Mouse (Mus musculus): Measurements from ENCODE around the gene Creb3l2. TPM values are rescaled to one million over a fixed set of nuclear protein-coding genes. Genes with fewer than 3 reads are reported as not detected.
"Not testable (repeated sequence)": the region's sequence is repeated elsewhere in the genome, so short reads cannot be mapped to it uniquely, and the experiment has no call there.

Gene Creb3l2
- total RNA-seq (2014; fragmentation: Nextera tagmentation) (15.3 and 18.3 TPM in 2 replicates), total RNA-seq (2017) (3.4 and 7.3 TPM in 2 replicates)

DNA sequence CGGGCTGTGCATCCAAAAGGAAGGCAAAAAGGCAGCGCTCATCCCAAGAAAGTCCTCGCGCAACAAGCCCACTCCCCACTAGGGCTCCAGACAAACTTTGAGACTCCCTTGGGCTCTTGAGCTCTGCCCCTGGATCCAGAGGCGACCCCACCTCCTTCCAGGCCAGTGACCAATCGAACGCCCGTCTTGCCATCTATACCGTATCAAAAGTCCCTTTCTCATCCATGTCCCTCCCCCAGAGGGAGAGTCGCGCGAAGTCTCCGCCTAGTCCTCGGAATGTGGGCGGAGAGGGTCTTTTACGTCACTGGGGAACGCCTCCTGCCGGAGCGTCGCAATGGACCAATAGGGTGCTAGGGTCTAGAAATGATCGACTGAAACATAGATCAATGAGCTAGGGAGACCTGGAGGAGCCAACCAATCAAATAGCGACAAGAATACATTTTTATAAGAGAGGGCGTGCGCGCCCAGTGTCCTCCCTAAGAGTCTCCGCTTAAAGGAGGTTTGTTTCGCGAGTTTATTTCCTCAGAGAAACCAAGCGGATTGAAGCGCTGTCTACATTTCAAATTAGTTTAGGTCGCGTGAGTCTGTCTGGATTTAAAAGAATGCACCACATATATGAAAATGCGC is at the start of gene Creb3l2:
TSS of gene Creb3l2 (minus strand) at position 106 of the 627 bp plus-strand sequence.
- peak; percentile 97 for ATAC-seq (replicated peaks; ENCODE audit: low FRiP score, low TSS enrichment, poor library complexity, severe bottlenecking)

DNA sequence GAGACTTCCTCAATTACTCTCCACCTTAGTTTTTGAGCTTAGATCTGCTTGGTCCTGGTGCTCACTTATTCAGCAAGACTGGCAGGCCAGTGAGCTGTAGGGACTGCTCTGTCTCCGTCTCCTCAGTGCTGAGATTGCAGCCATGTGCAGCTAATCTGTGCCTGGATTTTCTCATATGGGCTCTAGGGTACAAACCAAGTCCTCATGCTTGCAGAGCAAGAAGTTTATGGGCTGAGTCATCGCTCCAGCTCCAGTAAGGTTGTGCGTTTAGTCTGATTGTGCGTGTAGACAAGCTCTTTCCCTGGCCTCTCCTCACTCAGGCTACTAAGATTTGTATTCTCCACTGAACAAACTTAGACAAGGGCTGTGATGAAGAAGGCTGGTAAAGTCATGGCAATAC is 44.6 kb upstream of the Creb3l2 start:
- ATAC-seq (replicated peaks; ENCODE audit: low FRiP score, low TSS enrichment, poor library complexity, severe bottlenecking) = no peak

DNA sequence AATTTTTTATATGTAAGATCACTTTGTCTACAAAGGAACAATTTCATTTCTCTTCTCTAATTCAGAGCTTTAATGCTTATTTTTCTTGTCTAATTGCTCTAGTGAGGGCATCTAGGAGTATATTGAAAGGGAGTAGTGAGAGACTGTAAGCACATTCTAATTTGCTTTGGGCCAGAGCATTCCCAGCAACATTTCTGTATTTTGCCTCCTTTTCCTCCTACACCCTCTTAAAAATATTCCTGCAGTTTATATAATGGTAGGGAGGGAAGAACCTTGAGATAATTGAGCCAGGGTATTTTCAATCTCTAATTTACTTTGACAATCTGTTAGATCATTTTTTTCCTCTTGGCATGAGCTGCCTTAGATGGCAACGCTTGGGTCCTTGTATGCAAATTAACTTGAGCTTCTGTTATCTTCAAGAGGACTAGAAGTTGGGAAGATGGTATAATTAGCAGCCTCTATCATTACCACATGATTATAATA is 42.7 kb upstream of the Creb3l2 start:
- no peak for ATAC-seq (replicated peaks; ENCODE audit: low FRiP score, low TSS enrichment, poor library complexity, severe bottlenecking)

DNA sequence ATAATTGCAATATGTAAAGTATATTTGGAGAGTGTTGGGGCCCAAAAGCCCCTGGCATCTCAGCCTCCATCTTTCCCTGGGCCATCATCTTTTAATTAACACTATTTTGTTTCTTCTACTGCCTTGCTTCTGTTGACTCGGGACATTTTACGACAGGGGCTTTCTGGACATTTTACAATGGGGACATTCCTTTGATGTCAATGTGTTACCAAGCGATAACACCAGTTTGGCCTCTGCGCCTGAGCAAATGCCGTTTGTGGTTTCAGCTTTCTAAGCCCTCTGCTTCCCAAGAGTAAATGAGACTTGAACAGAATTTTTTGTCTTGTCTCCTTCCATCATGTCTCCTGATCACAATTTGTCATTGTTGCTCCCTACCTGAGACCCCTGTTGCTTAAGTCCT is 41.3 kb upstream of the Creb3l2 start:
- ATAC-seq (replicated peaks; ENCODE audit: low FRiP score, low TSS enrichment, poor library complexity, severe bottlenecking) = no peak

DNA sequence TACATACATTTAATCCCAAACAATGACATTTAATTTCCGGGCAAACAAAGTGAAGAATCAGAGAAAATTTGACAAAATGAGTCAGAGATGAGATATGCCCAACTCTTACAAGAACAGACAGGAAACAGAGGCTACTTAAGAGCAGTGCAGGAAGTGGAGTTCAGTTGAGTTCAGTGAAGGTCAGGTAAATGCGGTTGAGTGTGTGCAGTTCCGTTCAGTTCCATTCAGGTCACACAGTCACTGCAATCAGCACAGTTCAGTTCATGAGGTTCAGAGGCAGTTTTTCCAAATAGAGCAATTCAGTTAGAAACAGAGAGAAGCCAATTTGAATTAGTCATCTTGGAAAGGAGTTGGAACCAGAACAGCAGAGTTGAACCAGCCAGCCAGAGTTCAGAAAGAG is 39.2 kb upstream of the Creb3l2 start:
- no peak for ATAC-seq (replicated peaks; ENCODE audit: low FRiP score, low TSS enrichment, poor library complexity, severe bottlenecking)

DNA sequence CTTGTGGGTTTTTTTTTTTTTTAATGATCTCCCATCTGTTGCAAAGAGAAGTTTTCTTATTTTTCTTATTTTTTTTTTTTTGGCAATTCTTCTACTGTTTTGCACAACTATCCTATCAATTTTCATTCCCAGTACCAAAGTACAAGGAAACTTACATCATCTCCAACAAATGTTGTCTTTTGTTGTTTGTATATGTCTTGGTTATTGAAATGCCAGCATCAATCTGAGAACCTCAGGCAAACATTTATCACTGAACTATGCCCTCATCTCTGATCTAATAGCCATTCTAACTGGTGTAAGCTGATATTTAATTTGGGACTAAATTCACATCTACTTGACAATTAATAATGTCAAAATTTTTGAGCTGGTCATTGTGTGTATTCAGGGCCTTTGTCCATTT is 38.1 kb upstream of the Creb3l2 start:
- ATAC-seq (replicated peaks; ENCODE audit: low FRiP score, low TSS enrichment, poor library complexity, severe bottlenecking) = no peak

DNA sequence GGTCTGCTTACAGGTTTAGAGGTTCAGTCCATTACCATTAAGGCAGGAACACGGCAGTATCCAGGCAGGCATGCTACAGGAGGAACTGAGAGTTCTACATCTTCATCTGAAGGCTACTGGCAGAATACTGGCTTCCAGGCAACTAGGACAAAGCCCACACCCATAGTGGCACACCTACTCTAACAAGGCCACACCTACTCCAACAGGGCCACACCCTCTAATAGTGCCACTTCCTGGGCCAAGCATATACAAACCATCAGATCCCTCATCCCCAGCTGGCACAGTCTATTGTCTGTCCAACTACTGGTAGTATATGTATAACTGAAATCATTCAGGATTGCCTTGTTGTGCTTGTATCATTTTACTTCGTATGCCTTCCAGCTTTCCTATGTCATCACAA is 36.5 kb upstream of the Creb3l2 start:
- no peak for ATAC-seq (replicated peaks; ENCODE audit: low FRiP score, low TSS enrichment, poor library complexity, severe bottlenecking)

DNA sequence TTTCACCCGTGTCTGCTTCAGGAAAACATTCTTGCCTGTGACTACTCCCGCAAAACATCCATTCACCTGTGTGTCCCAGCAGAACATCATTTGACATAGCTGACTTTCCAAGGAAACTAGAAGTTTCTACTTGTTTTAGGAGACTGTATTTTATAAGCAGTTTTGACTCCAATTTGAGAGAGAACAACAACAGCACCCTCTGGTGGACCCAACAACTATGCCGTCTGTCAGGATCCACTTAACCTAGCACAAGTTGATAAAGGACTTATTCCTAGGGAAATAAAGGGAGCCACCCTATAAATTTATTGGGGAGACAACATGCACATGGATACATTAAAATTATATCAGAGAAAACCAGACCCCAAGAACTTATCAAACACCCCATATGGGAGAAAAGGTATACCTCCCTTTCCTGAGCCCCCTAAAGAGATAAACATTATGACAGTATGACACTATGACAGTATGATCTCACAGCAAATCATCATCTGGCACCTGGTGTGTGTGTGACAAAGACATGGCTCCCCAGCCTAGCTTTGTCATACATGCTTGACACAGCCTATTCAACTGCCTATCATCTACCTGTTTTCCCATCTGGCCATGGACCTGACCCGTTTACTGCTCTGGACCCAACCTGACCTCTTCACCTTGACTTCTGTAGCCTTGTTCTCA is 31.9 kb upstream of the Creb3l2 start:
- ATAC-seq (replicated peaks; ENCODE audit: low FRiP score, low TSS enrichment, poor library complexity, severe bottlenecking) = peak; percentile 63

DNA sequence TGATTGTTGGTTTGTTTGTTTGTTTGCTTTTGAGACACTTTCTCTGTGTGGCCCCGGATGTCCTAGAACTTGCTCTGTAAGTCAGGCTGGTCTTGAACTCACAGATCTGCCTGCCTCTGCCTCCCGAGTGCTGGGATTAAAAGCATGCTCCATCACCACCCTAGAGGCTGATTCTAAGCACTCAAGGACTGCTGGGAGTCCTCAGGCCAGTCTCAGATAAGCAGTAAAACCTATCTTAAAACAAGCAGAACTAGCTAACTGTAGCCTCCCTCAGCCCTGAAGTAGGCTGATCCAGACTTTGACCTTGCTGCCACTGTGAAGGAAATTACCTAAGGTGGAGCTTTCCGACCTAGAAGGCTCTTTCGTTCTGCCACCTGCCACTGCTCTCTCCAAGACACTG is 28.3 kb upstream of the Creb3l2 start:
- no peak for ATAC-seq (replicated peaks; ENCODE audit: low FRiP score, low TSS enrichment, poor library complexity, severe bottlenecking)

DNA sequence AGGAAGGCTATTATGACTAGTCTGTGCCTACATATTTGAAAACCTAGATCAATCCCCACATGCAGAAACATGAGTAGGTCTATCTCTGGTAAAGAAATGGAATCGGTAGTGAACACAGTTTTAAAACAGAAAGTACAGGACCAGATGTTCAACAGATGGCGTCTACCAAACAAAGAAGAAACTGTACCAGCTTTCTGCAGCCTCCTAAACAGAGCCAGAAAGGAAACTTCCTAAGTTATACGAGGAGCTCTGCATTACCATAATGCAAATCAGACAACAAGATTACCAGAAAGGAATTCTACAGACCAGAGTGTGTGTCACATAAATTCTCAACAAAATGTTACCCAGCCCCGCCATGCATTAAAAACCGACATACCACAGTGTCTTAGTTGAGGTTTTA is 23.9 kb upstream of the Creb3l2 start:
- no peak for ATAC-seq (replicated peaks; ENCODE audit: low FRiP score, low TSS enrichment, poor library complexity, severe bottlenecking)

DNA sequence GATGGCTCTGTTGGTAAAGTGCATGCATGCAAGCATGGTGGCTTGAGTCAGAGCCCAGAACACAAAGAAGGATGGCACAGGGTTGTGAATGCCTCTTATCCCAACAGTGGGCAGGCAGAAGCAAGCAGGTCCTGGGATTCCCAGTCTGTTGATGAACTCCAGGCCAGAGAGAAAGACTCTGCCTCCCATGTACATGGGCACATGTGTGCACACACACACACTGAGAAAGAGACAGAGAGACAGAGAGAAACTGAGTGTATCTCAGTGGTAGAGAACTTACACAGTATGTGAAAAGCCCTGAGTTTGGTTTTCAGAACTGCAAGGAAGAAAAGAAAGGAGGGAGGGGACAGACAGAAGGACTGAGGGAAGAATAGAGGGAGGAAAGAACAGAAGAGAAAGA is 23.4 kb upstream of the Creb3l2 start:
- no peak for ATAC-seq (replicated peaks; ENCODE audit: low FRiP score, low TSS enrichment, poor library complexity, severe bottlenecking)

DNA sequence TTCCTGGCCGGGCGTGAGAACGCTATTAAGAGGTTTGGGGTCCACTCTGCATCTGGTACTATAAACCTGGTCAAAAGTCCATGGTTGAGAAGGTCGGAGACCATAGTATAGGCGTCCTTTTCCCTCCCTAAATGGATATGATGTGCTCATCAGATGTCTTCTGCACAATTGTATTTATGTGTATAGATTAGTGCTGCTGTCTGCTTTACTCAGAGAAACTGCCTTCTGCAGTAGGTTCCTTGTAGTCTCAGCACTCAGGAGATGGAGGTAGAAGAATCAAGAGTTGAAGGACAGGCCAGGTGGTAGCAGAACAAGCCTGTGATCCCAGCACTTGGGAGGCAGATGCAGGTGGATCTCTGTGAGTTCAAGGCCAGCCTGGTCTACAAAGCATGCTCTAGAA is 22.6 kb upstream of the Creb3l2 start:
- peak; percentile 60; the same call in 1 of the 2 replicates for ATAC-seq (replicated peaks; ENCODE audit: low FRiP score, low TSS enrichment, poor library complexity, severe bottlenecking)

DNA sequence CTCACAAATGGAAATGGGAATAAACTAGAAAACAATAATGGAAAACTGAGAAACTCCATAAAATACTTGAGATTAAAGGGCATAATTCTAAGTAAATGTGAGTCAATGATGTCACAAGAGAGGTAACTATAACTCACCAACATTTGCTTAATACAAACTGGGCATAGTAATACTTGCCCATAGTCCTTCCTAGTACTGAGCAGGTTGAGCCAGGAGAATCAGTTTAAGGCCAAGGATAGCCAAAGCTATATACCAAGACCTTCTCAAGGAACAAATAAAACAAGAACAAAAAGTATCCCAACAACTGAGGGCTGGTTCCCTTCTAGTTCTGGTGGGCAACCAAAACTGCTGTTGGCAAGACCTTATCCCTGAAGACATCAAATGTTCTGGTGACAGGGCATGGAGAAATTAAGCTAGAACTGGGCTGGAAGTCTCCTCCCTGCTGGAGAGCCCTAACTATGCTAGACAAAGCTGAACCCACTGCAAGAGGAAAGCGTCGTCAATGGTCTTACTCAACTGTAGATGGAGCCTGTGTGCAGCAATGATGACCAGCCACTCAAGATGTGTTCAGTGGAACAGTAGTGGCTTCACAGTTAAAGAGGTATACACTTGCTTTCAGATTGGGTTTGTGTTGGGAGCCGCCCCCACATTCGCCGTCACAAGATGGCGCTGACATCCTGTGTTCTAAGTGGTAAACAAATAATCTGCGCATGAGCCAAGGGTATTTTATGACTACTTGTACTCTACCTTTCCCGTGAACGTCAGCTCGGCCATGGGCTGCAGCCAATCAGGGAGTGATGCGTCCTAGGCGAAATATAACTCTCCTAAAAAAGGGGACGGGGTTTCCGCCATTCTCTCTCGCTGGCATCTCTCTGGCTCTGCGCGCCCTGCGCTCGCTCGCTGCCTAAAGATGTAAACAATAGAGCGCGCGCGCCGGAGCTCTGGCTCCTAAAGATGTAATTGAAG is 21.9 kb upstream of the Creb3l2 start:
- peak; percentile 99 for ATAC-seq (replicated peaks; ENCODE audit: low FRiP score, low TSS enrichment, poor library complexity, severe bottlenecking)

DNA sequence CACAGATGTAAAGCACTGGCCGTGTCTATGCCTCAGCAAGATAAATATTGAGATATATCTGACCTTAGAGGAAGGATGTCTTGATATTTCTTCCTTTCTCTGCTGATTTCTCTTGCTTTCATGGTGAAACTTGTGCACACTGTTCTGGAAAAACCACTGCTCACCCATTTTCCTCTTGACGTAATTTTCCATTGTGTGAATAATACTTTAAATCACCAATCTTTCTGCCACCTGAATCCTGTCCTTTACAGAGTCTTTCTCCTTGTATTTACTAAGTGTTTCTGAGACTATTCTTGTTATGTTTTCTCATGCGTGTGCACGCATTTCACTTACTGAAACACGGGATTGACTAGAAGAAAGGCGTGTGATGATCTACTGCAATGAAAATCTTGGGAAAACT is 18.7 kb upstream of the Creb3l2 start:
- no peak for ATAC-seq (replicated peaks; ENCODE audit: low FRiP score, low TSS enrichment, poor library complexity, severe bottlenecking)

DNA sequence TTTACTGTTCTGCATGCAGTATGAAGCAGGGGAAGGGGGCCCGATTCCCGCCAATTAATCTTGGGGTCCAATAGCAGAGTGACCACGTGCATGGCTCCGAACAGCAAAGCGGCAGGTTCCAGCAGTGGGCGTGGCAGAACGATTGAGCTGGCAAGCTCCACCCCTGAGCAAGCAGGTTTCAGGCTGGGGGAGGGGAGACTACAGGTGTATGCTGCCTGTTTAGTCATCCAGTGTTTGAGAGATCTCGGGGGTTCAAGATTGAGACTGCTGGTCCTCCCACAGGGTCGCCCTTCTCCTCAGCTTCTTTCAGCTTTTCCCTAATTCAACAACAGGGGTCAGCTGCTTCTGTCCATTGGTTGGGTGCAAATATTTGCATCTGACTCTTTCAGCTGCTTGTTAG is 17.7 kb upstream of the Creb3l2 start:
- not testable (repeated sequence) for ATAC-seq (replicated peaks; ENCODE audit: low FRiP score, low TSS enrichment, poor library complexity, severe bottlenecking)

DNA sequence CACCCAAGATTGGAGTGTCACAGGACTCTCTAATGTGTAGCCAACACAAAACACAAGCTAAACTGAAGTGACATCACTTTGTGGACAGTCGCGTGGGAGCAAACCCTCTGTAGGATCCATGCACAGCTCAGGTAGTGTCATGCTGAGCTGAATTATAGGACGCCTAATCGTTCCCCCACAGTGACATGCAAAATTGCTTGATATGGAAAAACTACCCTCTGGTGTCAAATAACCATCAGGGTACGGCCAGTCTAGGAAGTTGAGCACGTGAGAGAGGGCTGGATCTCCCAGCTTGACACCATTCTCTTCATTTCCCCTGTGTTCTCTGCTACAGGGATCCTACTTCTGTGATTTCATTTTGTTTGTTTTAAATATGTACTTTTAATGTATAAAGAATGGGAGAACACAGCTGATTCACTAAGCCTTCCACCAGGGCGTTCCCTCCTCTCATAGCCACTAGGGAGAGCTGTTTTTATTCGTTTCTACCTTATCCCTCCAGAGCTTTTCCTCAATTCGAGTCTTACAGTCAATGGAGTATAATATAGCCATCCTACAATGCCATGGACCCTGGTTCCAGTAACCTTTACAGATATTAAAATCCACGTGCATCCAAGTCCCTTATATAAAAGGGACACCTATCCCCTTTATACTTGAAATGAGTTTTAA is 16.2 kb upstream of the Creb3l2 start:
- ATAC-seq (replicated peaks; ENCODE audit: low FRiP score, low TSS enrichment, poor library complexity, severe bottlenecking) = peak; percentile 71

DNA sequence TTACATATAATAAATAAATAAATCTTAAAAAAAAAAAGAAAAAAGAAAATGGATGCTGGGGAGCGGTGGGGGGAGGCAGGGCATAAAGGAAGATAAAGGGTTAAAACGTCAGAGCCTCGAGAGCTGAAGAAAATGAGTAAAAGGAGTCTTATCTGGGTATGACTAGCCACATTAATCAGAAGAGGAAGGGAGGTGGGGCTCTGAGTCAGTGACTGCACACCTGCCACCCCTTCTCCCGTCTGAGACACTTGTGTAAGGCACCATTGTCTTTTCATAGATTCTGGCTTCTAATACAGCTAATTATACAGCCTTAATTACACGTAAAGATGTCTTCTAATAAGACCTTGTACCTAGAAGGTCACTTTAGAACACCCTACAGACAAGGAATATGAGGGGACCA is 13.6 kb upstream of the Creb3l2 start:
- peak; percentile 79 for ATAC-seq (replicated peaks; ENCODE audit: low FRiP score, low TSS enrichment, poor library complexity, severe bottlenecking)

DNA sequence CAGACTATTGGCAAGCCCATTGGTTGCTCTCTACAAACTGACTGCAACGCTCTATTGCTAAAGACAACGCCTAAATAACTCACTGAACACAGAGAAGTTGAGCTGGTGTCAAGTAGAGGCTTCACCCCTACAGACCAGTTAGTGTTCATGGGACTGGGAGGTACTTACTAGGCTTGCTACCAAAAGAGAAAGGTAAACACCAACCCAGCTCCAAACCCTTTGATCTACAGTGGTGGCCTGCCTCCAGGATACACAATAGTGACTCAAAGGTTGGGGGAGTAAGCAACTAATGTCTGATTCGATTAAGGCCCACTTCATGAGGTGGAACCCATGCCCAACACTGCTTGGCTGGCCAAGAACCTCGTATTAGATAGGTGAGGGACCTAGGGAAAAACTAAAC is 11.1 kb upstream of the Creb3l2 start:
- ATAC-seq (replicated peaks; ENCODE audit: low FRiP score, low TSS enrichment, poor library complexity, severe bottlenecking) = no peak

DNA sequence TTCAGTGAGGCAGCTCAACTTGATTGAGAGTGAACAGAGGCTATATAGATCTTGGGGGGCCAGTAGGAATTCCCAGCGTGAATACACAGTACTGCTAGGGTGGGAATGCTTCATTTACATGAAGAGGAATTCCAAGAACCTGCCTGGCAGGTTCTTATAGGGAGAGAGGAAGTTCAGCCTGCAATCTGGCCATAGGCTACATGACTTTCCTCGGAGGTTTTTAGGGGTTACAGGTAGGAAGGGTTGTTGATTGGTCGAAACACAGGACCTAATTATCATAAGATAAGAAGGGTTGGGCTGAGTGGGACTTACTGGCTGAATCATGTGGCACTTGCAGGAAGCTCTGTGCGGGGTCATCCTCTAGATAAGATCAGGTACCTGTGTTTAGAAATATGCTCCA is 9.7 kb upstream of the Creb3l2 start:
- ATAC-seq (replicated peaks; ENCODE audit: low FRiP score, low TSS enrichment, poor library complexity, severe bottlenecking) = no peak

All from megakaryocyte-erythroid progenitor cell, adult 5-6 weeks (primary cell).